Mouse (Mus musculus) lung, adult 18-20 months (tissue): Measurements from ENCODE around the gene Lars2.

Experiments used
- DNase-seq, 2 experiments: peaks; one replicate each; pipeline ENCODE4 v3.0.0; 2022; ENCODE audit warnings: mixed read lengths in 2 of 2

The Lars2 gene

DNA sequence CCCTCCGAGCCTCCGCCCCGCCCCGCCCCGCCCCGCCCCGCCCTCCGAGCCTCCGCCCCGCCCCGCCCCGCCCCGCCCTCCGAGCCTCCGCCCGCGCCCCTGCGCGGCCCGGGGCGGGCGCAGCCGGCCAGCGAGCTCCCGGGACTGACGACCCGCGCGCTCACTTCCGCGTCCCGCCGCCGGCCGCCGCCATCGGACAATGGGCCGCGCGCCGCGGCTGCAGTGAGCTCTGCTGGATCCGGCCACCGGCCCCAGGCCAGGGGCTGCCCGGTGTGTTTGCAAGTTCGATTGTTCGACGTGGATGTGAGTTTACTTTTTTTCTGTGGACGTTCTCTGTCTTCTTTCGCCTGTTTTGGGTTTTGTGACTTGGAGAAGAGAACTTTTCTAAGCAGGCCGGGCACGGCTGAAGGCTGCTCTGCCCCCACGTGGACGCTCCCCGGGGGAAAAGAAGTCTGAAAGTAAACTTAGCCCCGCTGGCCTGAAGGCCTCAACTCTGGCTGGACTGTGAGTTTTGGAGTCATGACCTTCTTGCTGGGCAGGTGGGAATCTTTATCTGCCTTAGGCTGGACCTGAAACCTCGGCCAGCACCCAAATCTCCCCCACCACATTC lies 112.0 kb downstream of the Lars2 start, which contains the start of gene Limd1:
Gene Limd1 (plus strand): TSS at position 121 of the 610 bp plus-strand sequence.
- peak; percentile 73 to 77 for DNase-seq

DNA sequence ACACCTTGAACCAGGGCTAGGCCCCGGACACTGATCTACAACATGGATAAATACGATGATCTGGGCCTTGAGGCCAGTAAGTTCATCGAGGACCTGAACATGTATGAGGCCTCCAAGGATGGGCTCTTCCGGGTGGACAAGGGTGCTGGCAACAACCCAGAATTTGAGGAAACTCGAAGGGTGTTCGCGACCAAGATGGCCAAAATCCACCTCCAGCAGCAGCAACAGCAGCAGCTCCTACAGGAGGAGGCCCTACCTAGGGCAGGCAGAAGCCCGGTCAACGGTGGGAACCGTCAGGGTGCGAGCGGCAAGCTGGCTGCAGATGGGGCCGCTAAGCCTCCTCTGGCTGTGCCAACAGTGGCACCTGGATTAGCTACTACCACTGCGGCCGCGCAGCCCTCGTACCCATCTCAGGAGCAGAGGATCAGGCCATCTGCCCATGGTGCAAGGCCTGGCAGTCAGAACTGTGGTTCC lies 112.5 kb downstream of the Lars2 start:
- DNase-seq: peak; percentile 20 to 22

DNA sequence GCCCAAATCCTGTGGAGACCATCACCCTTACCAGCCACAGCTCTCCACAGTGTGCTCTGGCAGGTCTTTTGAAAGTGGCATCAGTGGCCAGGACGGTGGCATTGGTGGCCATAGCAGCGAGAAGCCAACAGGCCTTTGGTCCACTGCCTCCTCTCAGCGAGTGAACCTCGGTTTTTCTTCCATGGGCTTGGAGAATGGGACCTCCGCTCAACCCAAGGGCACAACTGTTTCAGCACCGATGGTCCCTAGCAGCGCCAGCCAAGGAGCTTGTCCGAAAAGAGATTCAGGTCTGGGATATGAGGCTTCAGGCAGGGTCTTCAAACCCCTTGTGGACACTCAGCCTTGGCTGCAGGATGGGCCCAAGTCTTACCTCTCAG lies 113.1 kb downstream of the Lars2 start:
- no peak for DNase-seq

DNA sequence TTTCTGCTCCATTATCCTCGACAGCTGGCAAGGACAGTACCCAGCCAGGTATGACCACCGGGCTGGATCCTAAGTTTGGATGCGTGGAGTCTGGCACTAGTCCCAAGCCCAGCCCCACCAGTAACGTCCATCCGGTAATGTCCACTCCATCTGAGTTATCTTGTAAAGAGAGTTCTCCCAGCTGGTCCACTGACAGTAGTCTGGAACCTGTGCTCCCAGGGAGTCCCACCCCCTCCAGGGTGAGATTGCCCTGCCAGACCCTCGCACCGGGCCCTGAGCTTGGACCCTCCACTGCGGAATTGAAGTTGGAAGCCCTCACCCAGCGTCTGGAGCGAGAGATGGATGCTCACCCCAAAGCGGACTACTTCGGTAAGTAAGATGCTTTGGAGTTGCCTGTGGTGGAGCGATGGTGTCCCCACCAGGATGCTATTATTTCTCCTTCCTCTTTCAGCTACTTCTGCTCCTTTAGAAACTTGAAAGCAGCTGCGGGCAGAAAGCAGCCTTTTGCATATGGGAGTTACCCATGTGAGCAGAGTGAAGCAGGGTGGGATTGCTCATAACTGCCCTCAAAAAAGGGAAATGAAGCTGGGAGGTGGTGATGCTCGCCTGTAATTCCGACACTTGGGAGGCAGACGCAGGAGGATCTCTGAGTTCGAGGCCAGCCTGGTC lies 113.7 kb downstream of the Lars2 start:
- peak in 1 of 2 experiments; percentile 57 for DNase-seq

DNA sequence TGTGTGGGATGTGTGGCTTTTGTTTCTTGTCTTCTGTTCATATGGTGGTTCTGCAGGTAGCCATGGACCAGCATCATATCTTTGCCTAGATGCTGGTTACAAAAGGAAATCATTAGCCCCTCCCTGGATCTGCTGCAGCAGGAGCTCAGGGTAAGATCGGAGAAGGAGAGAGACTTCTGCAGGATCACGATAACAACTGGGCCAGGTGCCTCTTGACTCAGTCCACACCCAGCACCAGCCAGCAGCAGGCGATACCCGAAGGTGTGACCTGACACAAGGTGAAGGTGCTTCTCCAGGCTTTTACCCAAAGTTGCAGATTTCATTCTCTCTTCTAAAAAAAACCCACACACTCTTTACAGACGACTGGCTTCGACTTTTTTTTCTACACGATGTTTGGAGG lies 114.4 kb downstream of the Lars2 start:
- no peak for DNase-seq

DNA sequence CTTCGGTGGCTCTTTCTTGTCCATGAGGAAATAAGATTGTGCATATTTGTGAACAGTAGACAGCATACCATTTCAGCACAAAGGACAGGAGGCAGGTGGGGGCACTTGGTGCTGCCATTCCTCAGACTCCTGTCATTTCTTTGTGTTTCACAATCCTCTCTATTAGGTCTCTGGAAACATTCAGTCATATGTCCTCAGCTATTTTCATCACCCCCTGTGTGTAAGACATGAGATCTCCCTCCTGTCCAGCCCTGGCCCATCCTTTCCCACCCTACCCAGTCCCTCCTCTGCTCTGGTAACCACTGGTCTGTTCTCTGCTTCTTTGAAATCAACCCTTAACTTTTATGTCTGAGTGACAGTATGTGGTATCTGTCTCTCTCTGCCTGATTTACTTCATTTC lies 116.9 kb downstream of the Lars2 start:
- no peak for DNase-seq

DNA sequence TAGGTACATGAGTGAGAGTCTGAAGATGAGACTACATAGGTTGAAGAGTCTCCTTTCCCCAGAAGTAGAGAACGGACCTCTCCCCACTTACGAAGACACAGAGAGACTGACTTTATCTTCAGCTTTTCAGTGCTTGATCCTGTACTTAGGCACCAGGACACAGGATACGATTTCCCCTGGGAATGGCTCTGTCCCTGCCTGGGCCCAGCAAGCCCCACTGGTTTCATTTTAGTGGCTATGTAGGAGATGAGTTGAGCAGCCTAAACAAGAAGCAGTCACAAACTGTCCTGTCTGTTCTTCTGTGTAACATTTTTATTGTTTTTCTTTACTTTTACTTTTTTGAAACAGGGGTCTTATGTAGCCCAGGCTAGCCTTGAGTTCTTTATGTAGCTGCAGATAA lies 118.1 kb downstream of the Lars2 start:
- DNase-seq: no peak

DNA sequence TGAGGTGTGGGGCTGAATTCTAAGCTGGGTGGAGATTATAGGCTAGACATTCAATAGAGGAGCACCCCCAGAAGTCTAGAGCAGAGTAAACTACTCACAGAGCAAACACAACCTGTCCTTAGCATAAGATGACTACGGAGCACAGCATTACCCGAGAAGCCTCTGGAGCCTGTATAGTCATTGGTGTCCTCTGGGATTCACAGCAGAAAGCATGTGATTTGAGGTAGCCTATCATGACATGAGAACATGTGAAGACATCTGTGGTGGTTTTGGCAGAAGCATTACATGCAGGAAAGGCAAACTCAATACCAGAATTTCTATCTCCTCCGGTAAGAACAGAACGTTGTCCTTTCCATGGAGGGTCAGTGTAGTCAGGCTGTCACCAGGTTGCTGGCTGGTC lies 118.8 kb downstream of the Lars2 start:
- no peak for DNase-seq

DNA sequence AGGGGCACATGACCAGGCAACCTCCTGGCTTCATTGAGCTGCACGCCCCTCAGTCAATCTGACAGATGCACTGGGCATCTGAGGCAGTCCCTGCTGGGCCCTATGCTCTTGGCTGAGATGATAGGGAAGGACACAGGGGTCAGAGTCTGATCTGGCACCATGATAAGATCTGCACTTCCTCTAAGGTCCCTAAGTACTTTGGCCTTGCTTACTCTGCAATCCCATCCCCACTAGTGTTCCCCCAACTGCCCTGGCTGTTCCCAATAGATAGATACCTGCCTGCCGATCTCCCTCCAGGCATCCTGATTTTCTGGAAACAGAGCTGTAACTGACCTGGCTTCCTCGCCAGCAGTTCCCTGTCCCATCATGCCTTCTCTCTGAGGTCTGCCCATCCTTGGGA lies 119.9 kb downstream of the Lars2 start:
- DNase-seq: no peak

DNA sequence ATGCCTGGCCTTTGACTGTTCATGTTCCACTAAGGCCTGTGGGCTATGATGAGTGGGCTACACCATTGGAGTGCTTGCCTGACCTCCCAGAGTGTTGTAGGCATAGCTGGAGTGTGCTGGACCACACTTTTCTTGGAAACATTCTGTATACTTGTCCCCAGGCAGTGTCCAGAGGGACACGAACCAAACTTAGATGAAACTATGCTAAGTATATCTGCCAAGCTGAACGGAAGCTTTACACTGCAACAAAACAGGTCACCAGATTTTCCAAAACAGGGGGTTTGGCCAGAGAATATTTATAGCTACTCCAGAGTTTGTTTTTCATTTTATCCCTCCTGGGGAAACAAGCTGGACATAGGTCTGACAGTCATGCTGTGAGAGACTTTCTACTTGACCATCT lies 122.3 kb downstream of the Lars2 start:
- no peak for DNase-seq

DNA sequence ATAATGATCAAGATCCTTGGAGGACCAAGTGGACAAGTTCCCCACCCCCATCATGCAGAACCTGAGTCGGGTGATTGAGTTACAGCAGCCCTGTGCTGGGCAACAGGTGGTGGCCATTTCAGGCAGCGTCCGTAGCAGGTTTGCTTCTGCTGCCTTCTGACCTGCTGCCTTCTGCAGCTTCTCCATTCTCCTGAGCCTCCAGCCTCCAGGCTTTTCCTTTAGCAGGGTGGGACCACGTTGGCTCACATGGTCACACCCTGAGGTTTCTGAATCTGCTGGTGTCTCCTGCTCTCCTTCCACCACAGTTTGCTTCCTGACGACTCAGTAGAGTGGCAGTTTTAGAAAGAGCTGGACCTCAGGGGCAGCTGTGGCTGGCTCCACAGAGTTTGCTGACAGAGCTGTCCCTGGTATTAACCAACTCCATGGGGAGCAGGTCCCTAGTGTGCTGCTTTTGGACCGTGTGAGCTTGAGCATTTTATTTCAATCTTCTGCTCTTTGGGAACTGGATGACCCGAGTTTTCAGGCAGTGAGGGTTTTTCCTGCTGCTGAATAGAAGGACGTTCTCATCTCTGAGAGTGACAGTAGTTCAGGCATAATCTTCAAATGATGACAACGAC lies 123.1 kb downstream of the Lars2 start:
- DNase-seq: no peak

DNA sequence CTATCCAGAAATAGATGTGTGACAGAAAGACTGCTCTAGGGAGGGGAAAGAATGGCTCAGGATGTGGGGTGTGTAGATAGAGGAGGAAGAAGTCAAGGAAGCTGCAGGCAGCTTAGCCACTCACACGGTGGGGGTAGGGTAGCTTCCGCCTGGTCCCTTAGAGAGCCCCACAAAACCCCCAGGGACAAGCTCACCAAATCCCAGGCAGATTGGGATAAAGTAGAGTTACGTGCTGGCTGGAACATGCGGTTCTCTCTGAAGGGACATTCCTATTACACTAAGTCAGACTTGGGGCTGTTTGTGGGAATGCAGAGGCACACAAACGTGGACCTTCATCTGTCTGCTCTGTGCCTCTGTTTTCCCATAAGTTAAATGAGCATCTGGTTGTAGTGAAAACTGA lies 124.2 kb downstream of the Lars2 start:
- DNase-seq: no peak

DNA sequence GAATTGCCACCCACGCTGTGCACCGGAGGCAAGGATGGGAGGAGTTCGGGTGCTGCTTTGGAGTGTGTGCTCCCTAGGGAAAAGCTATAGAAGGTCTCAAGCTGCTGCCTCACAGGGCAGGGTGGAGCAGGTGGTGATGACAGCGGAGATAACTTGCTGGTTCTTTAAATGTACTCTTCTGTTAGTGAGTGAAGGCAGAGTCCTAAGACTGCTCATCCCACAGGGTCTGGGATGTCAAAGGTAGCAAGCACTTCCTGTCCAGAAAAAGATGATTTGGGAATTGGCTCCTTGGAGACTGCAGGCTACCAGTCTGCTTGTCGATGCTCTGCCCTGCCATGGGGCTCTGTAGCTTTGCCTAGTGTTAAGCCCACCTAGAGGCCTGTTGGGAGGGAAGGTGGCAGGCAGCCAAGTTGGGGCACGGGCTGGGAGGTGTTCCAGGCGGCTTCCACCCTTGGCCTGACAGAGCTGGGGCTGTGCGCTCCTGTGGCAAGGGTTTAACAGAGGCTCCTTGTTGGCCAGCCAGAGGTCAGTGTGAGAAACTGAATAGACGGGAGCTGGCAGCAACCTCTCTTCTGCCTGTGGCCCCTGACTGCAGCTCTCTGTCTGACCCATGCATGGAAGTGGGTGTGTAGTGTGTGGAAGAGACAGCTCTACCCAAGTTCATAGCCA lies 125.3 kb downstream of the Lars2 start:
- no peak for DNase-seq

DNA sequence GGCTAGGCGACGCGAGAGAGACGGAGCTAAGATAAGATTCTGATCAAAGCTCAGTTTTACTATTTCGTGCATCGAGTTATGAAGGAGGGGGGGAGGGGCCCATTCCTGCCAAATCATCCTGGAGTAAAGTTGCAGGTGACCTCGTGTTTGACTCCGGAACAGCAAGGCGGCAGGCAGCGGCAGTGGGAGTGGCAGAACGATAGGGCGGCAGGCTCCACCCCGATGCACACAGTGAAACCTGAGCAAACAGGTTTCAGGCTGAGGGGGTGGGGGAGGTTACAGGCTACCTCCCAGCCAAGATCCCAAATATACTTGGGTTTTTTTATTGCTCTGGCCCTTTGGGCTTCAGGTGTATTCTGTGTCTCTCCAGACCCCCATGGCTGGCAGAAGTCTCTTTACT lies 129.9 kb downstream of the Lars2 start:
- DNase-seq: peak; percentile 61 to 75

DNA sequence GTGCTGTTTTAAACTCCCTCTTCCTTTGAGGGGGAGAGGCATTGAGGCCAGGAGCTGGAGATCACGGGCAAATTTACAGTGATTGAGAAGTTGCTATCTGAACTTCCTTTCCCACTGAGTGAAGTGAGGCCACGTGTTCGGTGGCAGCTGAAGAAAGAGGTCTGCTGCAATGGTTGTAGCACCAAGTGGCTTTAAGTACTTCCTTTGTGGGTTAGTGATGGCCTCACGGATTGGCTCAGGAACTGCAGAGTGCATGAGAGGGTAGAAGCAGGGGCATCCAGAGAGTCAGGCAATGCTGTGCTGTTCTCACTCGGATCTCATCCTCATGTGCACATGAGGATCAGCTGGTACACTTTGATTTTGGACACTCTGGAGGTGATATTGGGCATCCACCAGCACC lies 131.2 kb downstream of the Lars2 start:
- DNase-seq: peak; percentile 60 to 64

DNA sequence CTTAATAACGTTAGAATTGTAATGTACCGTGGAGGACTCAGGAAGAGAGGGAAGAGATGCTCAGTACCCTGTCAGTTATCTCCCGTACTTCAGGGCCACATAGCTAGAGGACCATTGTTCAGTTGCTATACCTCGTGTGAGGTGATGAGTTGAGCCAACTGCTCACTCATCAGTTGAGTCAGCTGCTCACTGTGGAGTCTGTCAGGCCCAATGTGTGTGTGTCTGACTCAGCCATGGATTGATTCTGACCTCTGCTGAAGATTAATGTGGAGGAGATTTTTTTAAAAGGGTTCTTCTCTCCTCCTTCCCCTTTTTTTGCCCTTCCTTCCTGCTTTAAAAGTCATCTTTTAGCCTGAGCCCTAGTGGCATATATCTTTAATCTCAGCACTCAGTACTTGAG lies 133.8 kb downstream of the Lars2 start:
- no peak for DNase-seq

DNA sequence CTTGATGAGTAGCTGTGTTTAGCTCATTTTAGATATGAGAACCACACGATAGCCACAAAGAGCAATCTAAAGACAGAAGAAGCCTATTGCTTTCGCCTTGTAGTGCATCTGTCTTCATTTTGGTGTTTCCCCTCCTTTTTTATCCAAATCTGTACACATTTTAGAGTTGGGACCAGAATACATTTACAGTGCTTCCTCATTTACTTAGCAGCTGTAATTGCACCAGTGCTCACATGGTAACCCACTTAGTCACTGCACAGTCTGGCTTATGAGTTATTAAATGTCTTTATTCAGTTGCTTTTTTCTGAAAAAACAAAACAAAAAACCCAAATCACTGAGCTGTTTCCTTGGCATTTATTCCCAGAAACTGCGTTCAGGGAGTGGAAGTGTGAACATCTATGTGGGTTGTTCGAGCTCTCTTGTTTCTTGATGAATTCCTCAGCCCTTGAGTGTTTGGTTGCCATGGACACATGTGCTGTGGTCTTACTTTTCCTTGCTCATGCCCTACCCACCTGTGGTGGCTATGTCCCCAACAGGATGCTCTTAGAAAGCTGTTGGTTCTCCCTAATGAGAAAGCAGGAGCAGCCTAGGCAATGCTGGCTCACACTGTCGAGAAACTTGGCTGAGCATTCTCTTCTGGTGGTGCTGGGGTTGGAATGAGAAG lies 136.6 kb downstream of the Lars2 start:
- no peak for DNase-seq

DNA sequence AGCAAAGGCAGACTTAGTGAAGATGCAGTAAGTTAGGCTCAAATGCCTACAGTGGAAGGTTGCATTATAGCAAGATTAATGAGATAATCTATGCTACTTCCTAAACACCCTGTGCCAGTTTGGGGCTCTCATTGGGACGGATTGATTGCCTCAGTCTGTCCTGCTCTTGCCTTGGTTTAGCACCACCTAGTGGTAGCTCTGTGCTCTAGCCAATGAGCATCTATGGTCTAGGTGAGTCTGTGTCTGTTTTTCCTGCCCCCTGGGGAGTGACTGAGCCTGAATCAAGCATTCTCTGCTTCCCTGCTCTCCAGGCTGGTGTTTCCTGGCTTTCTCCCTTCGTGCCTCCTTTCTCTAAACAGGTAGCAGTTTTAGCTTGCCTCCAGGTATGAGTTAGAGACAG lies 137.6 kb downstream of the Lars2 start:
- peak; percentile 59 to 78 for DNase-seq

DNA sequence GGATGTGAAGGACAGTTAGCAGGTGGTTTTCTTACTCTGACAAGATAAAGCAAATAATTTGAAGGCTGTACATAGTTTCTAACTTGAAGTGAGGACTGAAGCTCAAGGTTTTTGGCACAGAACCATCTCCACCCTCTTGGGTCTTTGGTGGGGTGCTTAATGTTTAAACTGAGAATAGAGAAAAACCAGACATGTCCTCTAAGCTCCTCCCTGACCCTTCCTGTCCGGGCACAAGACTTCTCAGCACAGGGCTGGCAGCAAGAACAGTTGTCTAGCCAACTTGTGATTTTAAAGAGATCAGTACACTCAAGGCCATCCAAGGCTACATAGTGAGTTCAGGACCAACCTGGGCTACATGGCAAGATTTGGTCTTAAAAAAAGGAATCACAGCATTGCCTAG lies 138.9 kb downstream of the Lars2 start:
- no peak for DNase-seq

DNA sequence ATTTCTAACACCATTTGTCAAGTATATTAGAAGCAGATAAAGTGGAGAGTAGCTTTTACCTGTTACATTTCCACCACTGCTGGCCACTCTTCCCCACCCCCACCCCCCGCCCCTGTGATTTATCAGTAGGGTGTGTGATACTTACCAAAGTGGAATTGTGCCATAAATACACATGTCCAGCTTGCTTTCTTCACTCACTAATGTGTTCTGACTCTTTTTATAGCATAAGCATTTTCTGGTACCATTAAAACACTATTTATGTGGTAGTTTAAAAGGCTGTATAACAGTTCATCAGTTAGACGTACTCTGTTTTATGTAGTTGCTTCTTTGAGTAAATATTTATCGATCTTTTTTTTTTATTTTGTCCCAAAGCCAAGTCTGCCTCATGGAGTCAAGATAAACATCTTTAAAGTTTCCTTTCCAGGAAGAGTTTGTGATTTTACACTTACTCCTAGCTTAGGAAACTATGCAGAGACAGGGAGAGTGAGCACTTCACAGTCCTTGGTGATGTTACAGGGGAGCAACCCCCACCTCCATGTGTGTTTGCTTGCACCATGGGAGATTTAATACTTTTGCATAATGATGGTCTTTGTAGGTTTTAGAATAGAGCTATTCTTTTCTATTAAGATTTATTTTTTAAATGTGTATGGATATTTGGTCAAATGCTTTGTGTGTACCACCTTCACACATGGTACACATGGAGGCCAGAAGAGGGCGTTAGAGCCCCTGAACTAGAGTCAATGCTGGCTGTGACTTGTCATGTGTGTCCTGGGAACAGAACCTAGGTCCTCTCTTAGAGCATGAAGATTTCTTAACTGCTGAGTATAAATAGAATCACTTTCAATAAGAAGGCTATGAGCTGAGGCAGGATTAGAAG lies 139.8 kb downstream of the Lars2 start:
- no peak for DNase-seq

DNA sequence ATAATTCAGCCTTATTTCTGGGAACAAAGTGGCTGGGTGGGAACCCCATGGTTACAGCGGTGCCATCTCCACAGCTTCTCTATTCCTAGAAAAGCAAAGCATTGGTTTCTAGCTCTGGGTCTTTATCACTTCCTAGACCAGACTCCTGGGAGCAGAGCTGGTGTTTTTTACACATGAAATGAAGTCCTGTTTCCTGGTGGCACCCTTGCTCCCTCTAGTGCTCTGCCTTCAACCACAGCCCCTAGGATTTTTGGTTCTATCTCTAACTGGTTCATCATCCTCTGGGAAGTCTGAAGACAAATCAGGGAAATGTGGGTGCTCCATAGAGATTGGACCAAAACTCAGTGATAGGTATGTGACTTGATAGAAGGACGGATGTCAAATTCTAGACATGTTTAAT lies 140.7 kb downstream of the Lars2 start:
- no peak for DNase-seq

DNA sequence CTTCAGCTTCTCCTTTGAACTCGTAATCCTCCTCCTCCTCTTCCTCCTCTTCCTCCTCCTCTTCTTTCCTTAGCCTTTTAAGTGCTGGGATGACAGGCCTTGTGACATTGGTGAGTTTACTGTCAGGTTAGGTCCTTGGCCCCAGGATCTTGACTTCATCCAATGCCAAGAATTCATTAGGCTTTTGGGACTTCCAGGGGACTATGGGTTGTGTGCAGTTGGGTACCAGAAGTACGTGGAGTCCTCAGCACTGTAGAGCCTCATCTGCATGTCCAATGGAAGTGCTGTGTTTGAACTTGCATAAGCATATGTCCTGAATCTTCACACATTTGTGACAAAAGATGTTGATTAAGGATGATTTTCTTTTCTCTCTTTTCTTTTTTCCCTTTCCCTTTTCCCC lies 142.3 kb downstream of the Lars2 start:
- no peak for DNase-seq
